Mouse (Mus musculus) intestine, embryonic 16.5 days (tissue): ENCODE results near the gene Hoxa11. TPM values are rescaled to one million over a fixed set of nuclear protein-coding genes. Genes with fewer than 3 reads are reported as not detected.
A peak's percentile ranks its signal among the peaks of the same experiment; 100 is the strongest.

Experiments
- ATAC-seq: fragments of 200-750 bp; cut with Nextera tagmentation; 2 replicates; pipeline ENCODE4 v1.8.0; 2017; ENCODE audit warnings: moderate TSS enrichment, moderate library complexity
- H3K27ac ChIP-seq: fragments of 300-500 bp; sonication (generic); 2 replicates; pipeline ENCODE4 v1.5.1; 2014; ENCODE audit warnings: mild to moderate bottlenecking, low read length
- H3K27me3 ChIP-seq: fragments of 300-500 bp; sonication (generic); replicated peaks from 2 replicates; pipeline ENCODE4 v1.6.1; 2014; ENCODE audit warnings: low read length, control low read depth, mixed read lengths; ENCODE audit not compliant: control insufficient read depth, insufficient read depth
- H3K36me3 ChIP-seq: fragments of 300-500 bp; sonication (generic); 2 replicates; pipeline ENCODE4 v1.6.1; 2014; ENCODE audit warnings: low read length, control low read depth; ENCODE audit not compliant: control insufficient read depth, insufficient read depth
- H3K4me1 ChIP-seq: fragments of 300-500 bp; sonication (generic); 2 replicates; pipeline ENCODE4 v1.6.1; 2014; ENCODE audit warnings: low read length, control low read depth, mixed read lengths; ENCODE audit not compliant: control insufficient read depth, insufficient read depth
- H3K4me2 ChIP-seq: fragments of 300-500 bp; sonication (generic); 2 replicates; pipeline ENCODE4 v1.6.1; 2014; ENCODE audit warnings: low read depth, low read length, control low read depth
- H3K4me3 ChIP-seq: fragments of 300-500 bp; sonication (generic); 2 replicates; pipeline ENCODE4 v1.5.1; 2014; ENCODE audit warnings: mild to moderate bottlenecking, low read length
- H3K9ac ChIP-seq: fragments of 300-500 bp; sonication (generic); 2 replicates; pipeline ENCODE4 v1.6.1; 2014; ENCODE audit warnings: low read depth, low read length
- H3K9me3 ChIP-seq: fragments of 300-500 bp; sonication (generic); 2 replicates; pipeline ENCODE4 v1.6.1; 2016; ENCODE audit warnings: low read length, control low read depth; ENCODE audit not compliant: control insufficient read depth
- WGBS: fragments of 180-500 bp; shearing (Covaris S2); extraction: QIAGEN DNeasy Blood & Tissue Kit; methylation state at CpG from one replicate; pipeline ENCODE4 v1.1.7; 2014; 5-methylcytosine and 5-hydroxymethylcytosine counted together
- polyA plus RNA-seq: library from polyadenylated mRNA; unstranded; fragments of >200 nt; fragmentation: Nextera tagmentation; extraction: Ambion mirVana; gene quantifications from 2 replicates; pipeline ENCODE4 v1.2.1, GENCODE M21; 2015

The Hoxa11 gene
- polyA plus RNA-seq, 1 experiment from 2014 or later: 1.9 TPM

GRCm38 (mm10) chr6:52224895-52225611, 20.6 kb downstream of the Hoxa11 start:
- Histone ChIP-seq H3K4me1 (peaks cover 6% of the 10 kb centered on the region; the same call in 1 of the 2 replicates), H3K9me3 (no peaks in the 10 kb centered on the region), H3K4me3 (peak overlapping the region; percentile 38), H3K9ac (peak overlapping the region; percentile 55), H3K27me3 (peaks cover 84% of the 10 kb centered on the region), H3K27ac (no peak overlapping the region), H3K4me2 (peak overlapping the region; percentile 40), H3K36me3 (no peaks in the 10 kb centered on the region)
- 5% methylated on average over 33 of the region's 36 CpGs for WGBS
- ATAC-seq: no peak

GRCm38 (mm10) chr6:52223939-52224760, 21.5 kb downstream of the Hoxa11 start:
- no peak for ATAC-seq
- no peak overlapping the region for H3K27ac ChIP-seq
- peak overlapping the region; percentile 38 for H3K4me3 ChIP-seq
- H3K36me3 ChIP-seq: no peaks in the 10 kb centered on the region
- H3K9ac ChIP-seq: no peak overlapping the region
- peaks cover 85% of the 10 kb centered on the region for H3K27me3 ChIP-seq
- peak overlapping the region; percentile 40 for H3K4me2 ChIP-seq
- no peaks in the 10 kb centered on the region for H3K9me3 ChIP-seq
- peaks cover 6% of the 10 kb centered on the region; the same call in 1 of the 2 replicates for H3K4me1 ChIP-seq
- 12% methylated on average over 24 of the region's 24 CpGs for WGBS

- ATAC-seq: no peak
- Histone ChIP-seq H3K4me2 (peak overlapping the region; percentile 30; the same call in 1 of the 2 replicates), H3K4me1 (peaks cover 6% of the 10 kb centered on the region; the same call in 1 of the 2 replicates), H3K9me3 (no peaks in the 10 kb centered on the region), H3K36me3 (no peaks in the 10 kb centered on the region), H3K9ac (peak overlapping the region; percentile 33; the same call in 1 of the 2 replicates), H3K27me3 (peaks cover 86% of the 10 kb centered on the region), H3K27ac (no peak overlapping the region), H3K4me3 (peak overlapping the region; percentile 12; the same call in 1 of the 2 replicates)
- WGBS: 38% methylated on average over 13 of the region's 13 CpGs
Measured at GRCm38 (mm10) chr6:52222729-52223128, 22.9 kb downstream of the Hoxa11 start.

GRCm38 (mm10) chr6:52221993-52222685, 23.5 kb downstream of the Hoxa11 start:
- Histone ChIP-seq H3K36me3 (no peaks in the 10 kb centered on the region), H3K4me1 (peaks cover 8% of the 10 kb centered on the region), H3K4me3 (peak overlapping the region; percentile 58), H3K4me2 (peak overlapping the region; percentile 91), H3K9me3 (no peaks in the 10 kb centered on the region), H3K9ac (peak overlapping the region; percentile 44; the same call in 1 of the 2 replicates), H3K27ac (no peak overlapping the region), H3K27me3 (peaks cover 85% of the 10 kb centered on the region)
- peak; percentile 9; the same call in 1 of the 2 replicates for ATAC-seq
- WGBS: 15% methylated on average over 21 of the region's 21 CpGs

- peak; percentile 59 for ATAC-seq
- H3K4me3 ChIP-seq: peak within 1 kb of the TSS; percentile 58
- peak within 1 kb of the TSS; percentile 91 for H3K4me2 ChIP-seq
- H3K9ac ChIP-seq: peak within 1 kb of the TSS; percentile 70
- WGBS: under 1% methylated on average over 46 of the region's 46 CpGs
- H3K9me3 ChIP-seq: no peaks in the 10 kb centered on the region
- H3K27ac ChIP-seq: peak within 1 kb of the TSS; percentile 57
- no peaks in the 10 kb centered on the region for H3K36me3 ChIP-seq
- H3K4me1 ChIP-seq: peaks cover 13% of the 10 kb centered on the region
- peaks cover 85% of the 10 kb centered on the region for H3K27me3 ChIP-seq
Measured at GRCm38 (mm10) chr6:52221337-52221992, 24.1 kb downstream of the Hoxa11 start, which contains the start of gene Hoxa7. Gene Hoxa7, minus strand, starts transcription at chr6:52221854.

GRCm38 (mm10) chr6:52220865-52221310, 24.7 kb downstream of the Hoxa11 start:
- 24% methylated on average over 12 of the region's 12 CpGs for WGBS
- Histone ChIP-seq H3K27me3 (peaks cover 85% of the 10 kb centered on the region), H3K4me3 (peak overlapping the region; percentile 58)

GRCm38 (mm10) chr6:52220003-52220864, 25.4 kb downstream of the Hoxa11 start:
- H3K27ac ChIP-seq: peak overlapping the region; percentile 37
- WGBS: 37% methylated on average over 32 of the region's 32 CpGs
- peaks cover 84% of the 10 kb centered on the region for H3K27me3 ChIP-seq
- peaks cover 20% of the 10 kb centered on the region for H3K4me1 ChIP-seq
- H3K9ac ChIP-seq: peak overlapping the region; percentile 56
- no peaks in the 10 kb centered on the region for H3K9me3 ChIP-seq
- peak overlapping the region; percentile 58 for H3K4me3 ChIP-seq
- ATAC-seq: no peak
- no peaks in the 10 kb centered on the region for H3K36me3 ChIP-seq
- peak overlapping the region; percentile 91 for H3K4me2 ChIP-seq

More at GRCm38 (mm10) chr6:52220865-52221310, 24.7 kb downstream of the Hoxa11 start:
- no peak for ATAC-seq
- Histone ChIP-seq H3K4me2 (peak overlapping the region; percentile 91), H3K27ac (no peak overlapping the region; the same call in 1 of the 2 replicates), H3K4me1 (peaks cover 16% of the 10 kb centered on the region), H3K36me3 (no peaks in the 10 kb centered on the region), H3K9me3 (no peaks in the 10 kb centered on the region), H3K9ac (peak overlapping the region; percentile 70)
